Mouse (Mus musculus) erythroblast, embryonic 14.5 days (primary cell): ENCODE measurements around the gene Car9. TPM values are rescaled to one million over a fixed set of nuclear protein-coding genes. Genes with fewer than 3 reads are reported as not detected.
"Not testable (repeated sequence)": the region's sequence is repeated elsewhere in the genome, so short reads cannot be mapped to it uniquely, and the experiment has no call there.

Experiments used
- H3K27me3 ChIP-seq: 2 replicates; pipeline ENCODE4 v1.6.1; 2012; ENCODE audit warnings: inconsistent platforms; ENCODE audit not compliant: control insufficient read depth
- H3K36me3 ChIP-seq: 2 replicates; pipeline ENCODE4 v1.6.1; 2012; ENCODE audit warnings: mild to moderate bottlenecking, inconsistent platforms; ENCODE audit not compliant: control insufficient read depth
- H3K4me1 ChIP-seq: 2 replicates; pipeline ENCODE4 v1.6.1; 2012; ENCODE audit warnings: inconsistent platforms; ENCODE audit not compliant: control insufficient read depth
- H3K4me3 ChIP-seq: replicated peaks from 2 replicates; pipeline ENCODE3; 2012; ENCODE audit warnings: moderate library complexity, mild to moderate bottlenecking, inconsistent platforms
- H3K9me3 ChIP-seq: 2 replicates; pipeline ENCODE4 v1.6.1; 2012; ENCODE audit warnings: low read length, inconsistent platforms, mixed read lengths; ENCODE audit not compliant: control insufficient read depth
- GATA1 ChIP-seq: IDR thresholded peaks from 2 replicates; pipeline ENCODE4 v1.6.1; 2012; ENCODE audit warnings: low read length, inconsistent platforms, mixed read lengths
- TAL1 ChIP-seq: IDR thresholded peaks from 3 replicates; pipeline ENCODE4 v1.6.1; 2012; ENCODE audit warnings: low read length, inconsistent platforms, mixed read lengths
- polyA plus RNA-seq: library from polyadenylated mRNA; stranded (reverse); fragments of >175 nt; gene quantifications from 2 replicates; pipeline ENCODE4 v1.2.3, GENCODE M21; 2012

The Car9 gene
- polyA plus RNA-seq, 1 experiment = not detected

GRCm38 (mm10) chr4:43535628-43536027, 28.9 kb downstream of the Car9 start:
- TF ChIP-seq TAL1 (no peak), GATA1 (no peak)
- Histone ChIP-seq H3K27me3 (no peaks in the 10 kb centered on the region), H3K4me3 (no peak overlapping the region), H3K36me3 (peaks cover 100% of the 10 kb centered on the region), H3K9me3 (no peaks in the 10 kb centered on the region), H3K4me1 (peaks cover 1% of the 10 kb centered on the region; the same call in 1 of the 2 replicates)

GRCm38 (mm10) chr4:43536031-43536430, 29.3 kb downstream of the Car9 start:
- no peak overlapping the region for H3K4me3 ChIP-seq
- no peaks in the 10 kb centered on the region for H3K9me3 ChIP-seq
- H3K27me3 ChIP-seq = no peaks in the 10 kb centered on the region
- H3K4me1 ChIP-seq = no peaks in the 10 kb centered on the region; the same call in 1 of the 2 replicates
- peaks cover 100% of the 10 kb centered on the region for H3K36me3 ChIP-seq
- TF ChIP-seq GATA1 = no peak
- no peak for TF ChIP-seq TAL1

GRCm38 (mm10) chr4:43542044-43542443, 35.3 kb downstream of the Car9 start:
- H3K4me3 ChIP-seq = no peak overlapping the region
- no peak for TF ChIP-seq GATA1
- no peak for TF ChIP-seq TAL1
- no peaks in the 10 kb centered on the region for H3K4me1 ChIP-seq
- no peaks in the 10 kb centered on the region for H3K27me3 ChIP-seq
- H3K36me3 ChIP-seq = peaks cover 100% of the 10 kb centered on the region
- no peaks in the 10 kb centered on the region for H3K9me3 ChIP-seq

DNA sequence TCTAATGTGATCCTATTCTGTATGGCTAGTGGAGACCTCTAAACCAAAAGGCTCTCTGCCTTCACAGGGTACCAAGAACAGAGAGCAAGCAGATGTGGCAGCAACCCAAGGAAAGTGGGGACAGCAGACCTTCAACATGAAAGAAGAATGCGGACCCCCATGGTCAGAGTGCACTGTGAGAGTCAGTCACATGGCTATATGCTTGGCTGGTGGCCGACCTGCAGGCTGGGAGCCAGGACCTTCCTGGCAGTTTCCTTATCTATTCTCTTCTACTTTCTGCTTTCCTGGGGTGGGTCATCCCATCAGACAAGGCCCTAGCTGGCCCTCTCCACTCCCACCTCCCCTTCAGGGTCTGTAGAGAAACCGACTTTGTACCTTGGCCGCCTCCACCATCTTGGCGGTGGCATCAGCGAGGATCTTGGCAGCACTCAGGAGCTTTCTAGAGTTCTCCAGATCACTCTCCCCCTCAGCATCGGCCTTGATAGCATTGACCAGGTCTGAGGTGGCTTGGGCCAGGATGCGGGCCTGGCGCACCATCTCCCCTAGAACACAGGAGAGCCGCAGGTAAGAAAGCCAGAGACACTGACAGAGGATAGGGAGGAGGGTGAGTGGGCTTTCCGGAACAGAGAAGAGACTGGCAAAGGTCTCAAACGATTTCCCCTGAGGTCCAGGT, 39.7 kb downstream of the Car9 start:
- Histone ChIP-seq H3K36me3 (peaks cover 100% of the 10 kb centered on the region), H3K27me3 (no peaks in the 10 kb centered on the region), H3K4me3 (no peak overlapping the region), H3K4me1 (no peaks in the 10 kb centered on the region), H3K9me3 (no peaks in the 10 kb centered on the region)
- TF ChIP-seq TAL1 (no peak), GATA1 (no peak)

GRCm38 (mm10) chr4:43547160-43547559, 40.4 kb downstream of the Car9 start:
- Histone ChIP-seq H3K36me3 (peaks cover 100% of the 10 kb centered on the region), H3K9me3 (peaks cover 2% of the 10 kb centered on the region), H3K4me1 (no peaks in the 10 kb centered on the region), H3K27me3 (no peaks in the 10 kb centered on the region; the same call in 1 of the 2 replicates), H3K4me3 (no peak overlapping the region)
- no peak for TF ChIP-seq GATA1
- TF ChIP-seq TAL1 = no peak

DNA sequence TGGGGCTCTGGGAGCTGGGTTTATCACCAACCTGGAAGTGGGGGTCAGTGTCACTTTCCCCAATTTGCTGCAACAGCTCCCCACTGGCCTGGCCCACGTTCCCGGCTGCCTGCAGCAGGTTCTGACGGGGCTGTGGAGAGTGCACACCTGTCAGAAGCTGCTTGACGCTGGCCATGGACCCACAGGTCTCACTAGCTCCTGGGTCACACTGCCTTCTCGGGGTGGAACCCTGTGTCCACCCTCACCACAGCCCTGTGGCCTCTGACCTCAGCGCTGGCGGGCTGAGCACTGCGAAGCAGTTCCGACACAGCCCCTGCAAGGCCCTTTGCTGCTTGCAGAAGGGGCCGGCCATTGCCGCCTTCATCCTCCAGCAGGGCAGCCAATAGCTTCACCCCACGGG, 42.3 kb downstream of the Car9 start:
- no peaks in the 10 kb centered on the region; the same call in 1 of the 2 replicates for H3K27me3 ChIP-seq
- H3K4me1 ChIP-seq = no peaks in the 10 kb centered on the region
- TF ChIP-seq TAL1 = no peak
- TF ChIP-seq GATA1 = no peak
- peaks cover 100% of the 10 kb centered on the region for H3K36me3 ChIP-seq
- peaks cover 15% of the 10 kb centered on the region for H3K9me3 ChIP-seq
- no peak overlapping the region for H3K4me3 ChIP-seq

DNA sequence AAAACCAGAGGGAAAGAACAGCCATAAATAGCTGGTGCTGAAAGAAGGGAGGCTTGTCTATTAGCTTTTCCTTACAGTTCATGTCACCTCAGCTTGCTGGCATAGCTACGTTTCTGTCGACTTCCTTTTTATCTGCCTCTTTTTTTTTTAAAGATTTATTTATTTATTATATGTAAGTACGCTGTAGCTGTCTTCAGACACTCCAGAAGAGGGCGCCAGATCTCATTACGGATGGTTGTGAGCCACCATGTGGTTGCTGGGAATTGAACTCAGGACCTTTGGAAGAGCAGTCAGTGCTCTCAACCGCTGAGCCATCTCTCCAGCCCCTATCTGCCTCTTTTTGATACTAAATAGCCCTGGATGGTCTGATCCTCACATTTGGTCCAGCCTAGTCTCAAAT, 45.1 kb downstream of the Car9 start:
- H3K4me1 ChIP-seq, H3K4me3 ChIP-seq, H3K27me3 ChIP-seq: not testable (repeated sequence)
- H3K9me3 ChIP-seq = peaks cover 15% of the 10 kb centered on the region
- H3K36me3 ChIP-seq = peaks cover 100% of the 10 kb centered on the region

- TF ChIP-seq TAL1 = no peak
- TF ChIP-seq GATA1 = no peak
- Histone ChIP-seq H3K4me1 (peaks cover 4% of the 10 kb centered on the region), H3K27me3 (no peaks in the 10 kb centered on the region; the same call in 1 of the 2 replicates), H3K4me3 (no peak overlapping the region), H3K36me3 (peaks cover 100% of the 10 kb centered on the region), H3K9me3 (peaks cover 15% of the 10 kb centered on the region)
Observed at GRCm38 (mm10) chr4:43552437-43552836, 45.7 kb downstream of the Car9 start.

- Histone ChIP-seq H3K36me3 (peaks cover 100% of the 10 kb centered on the region), H3K27me3 (no peaks in the 10 kb centered on the region; the same call in 1 of the 2 replicates), H3K4me1 (peaks cover 19% of the 10 kb centered on the region), H3K4me3 (no peak overlapping the region), H3K9me3 (peaks cover 15% of the 10 kb centered on the region)
- TF ChIP-seq TAL1 (no peak), GATA1 (no peak)
Observed at GRCm38 (mm10) chr4:43553891-43554290, 47.1 kb downstream of the Car9 start.

GRCm38 (mm10) chr4:43555926-43556325, 49.2 kb downstream of the Car9 start:
- peaks cover 39% of the 10 kb centered on the region for H3K4me1 ChIP-seq
- H3K27me3 ChIP-seq = no peaks in the 10 kb centered on the region; the same call in 1 of the 2 replicates
- peaks cover 98% of the 10 kb centered on the region for H3K36me3 ChIP-seq
- TF ChIP-seq GATA1 = no peak
- no peak for TF ChIP-seq TAL1
- no peak overlapping the region for H3K4me3 ChIP-seq
- peaks cover 15% of the 10 kb centered on the region for H3K9me3 ChIP-seq
